Mouse (Mus musculus) thymus, adult 2 months (tissue): Measurements from ENCODE around the gene Casp9.

ENCODE experiments used
- CTCF ChIP-seq: fragments of 200-500 bp; IDR thresholded peaks from 2 replicates; pipeline ENCODE4 v1.5.1; 2012; ENCODE audit warnings: mild to moderate bottlenecking, control low read depth, low read length, moderate library complexity, borderline replicate concordance; ENCODE audit not compliant: control insufficient read depth, poor library complexity, insufficient read depth; ENCODE audit errors: extremely low read depth
- POLR2A ChIP-seq: fragments of 200-500 bp; IDR thresholded peaks from 2 replicates; pipeline ENCODE4 v1.6.1; 2012; ENCODE audit warnings: mild to moderate bottlenecking, low read length, control low read depth, moderate library complexity; ENCODE audit not compliant: control insufficient read depth, poor library complexity, insufficient read depth; ENCODE audit errors: extremely low read depth

- TF ChIP-seq CTCF (no peak), POLR2A (no peak)
Measured at GRCm38 (mm10) chr4:141804105-141804504, 10.7 kb downstream of the Casp9 start.
